Mouse (Mus musculus): ENCODE data around the gene Greb1. TPM values are rescaled to one million over a fixed set of nuclear protein-coding genes. Genes with fewer than 3 reads are reported as not detected.

The Greb1 gene
- total and polyA plus RNA-seq, 3 experiments, result not detected

DNA sequence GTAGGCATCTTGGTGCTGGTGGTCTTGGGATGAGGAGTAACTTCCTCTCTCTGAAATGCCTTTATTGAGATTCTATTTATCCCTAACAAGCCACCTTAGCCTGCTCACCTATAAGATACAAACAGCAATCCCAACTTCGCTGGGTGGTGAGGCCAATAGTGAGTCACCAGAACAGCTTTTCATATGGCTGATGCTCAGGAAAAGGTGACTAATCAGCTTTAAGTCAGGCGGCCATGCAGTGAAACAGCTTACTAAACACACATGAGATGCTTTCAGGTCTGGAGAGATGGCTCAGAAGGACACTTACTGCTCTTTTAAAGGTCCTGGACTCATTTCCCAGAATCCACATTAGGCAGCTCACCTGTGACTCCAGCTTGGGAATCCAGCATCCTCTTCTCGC is 4.9 kb downstream of the Greb1 start:
- no peak overlapping the region for H3K9ac ChIP-seq (ENCODE audit: control insufficient read depth, low read depth, low read length, poor library complexity, severe bottlenecking)
- no peak for DNase-seq (ENCODE audit: low read depth, low spot score)
- H3K79me2 ChIP-seq (ENCODE audit: control insufficient read depth, insufficient read depth, low read length, poor library complexity), result no peaks in the 10 kb centered on the region
- no peak overlapping the region for H3K4me3 ChIP-seq (ENCODE audit: control insufficient read depth in 1 of 2, insufficient read depth in 1 of 2, low read depth in 2 of 2, low read length in 2 of 2)
- no peak overlapping the region for H3K27ac ChIP-seq (ENCODE audit: control insufficient read depth, low read depth, low read length)
- H3K27me3 ChIP-seq (ENCODE audit: control insufficient read depth in 1 of 2, insufficient read depth in 2 of 2, low read length in 2 of 2), result peaks cover 1 to 2% of the 10 kb centered on the region in 2 experiments; a peak in 2 of 4 replicates
- no peaks in the 10 kb centered on the region for H3K36me3 ChIP-seq (ENCODE audit: control insufficient read depth in 1 of 2, insufficient read depth in 2 of 2, low read length in 2 of 2)
- TF ChIP-seq RAD21 (IDR thresholded peaks at IDR 0.05; ENCODE audit: low read depth, low read length) (no peak), CHD1 (IDR thresholded peaks at IDR 0.05; ENCODE audit: low read depth, low read length) (no peak), UBTF (IDR thresholded peaks at IDR 0.05; ENCODE audit: borderline replicate concordance, insufficient read depth, low read depth, low read length) (no peak), USF1 (IDR thresholded peaks at IDR 0.05; ENCODE audit: low read depth, low read length) (no peak), MAFK (IDR thresholded peaks at IDR 0.05; ENCODE audit: borderline replicate concordance, low read depth, low read length) (no peak), TBP (IDR thresholded peaks at IDR 0.05; ENCODE audit: low read depth, low read length) (no peak), ZC3H11A (IDR thresholded peaks at IDR 0.05; ENCODE audit: low read depth, low read length) (no peak), CHD2 (IDR thresholded peaks at IDR 0.05; ENCODE audit: low read length) (no peak), KAT2A (conservative IDR thresholded peaks at IDR 0.05; ENCODE audit: low read depth, low read length) (no peak), MXI1 (IDR thresholded peaks at IDR 0.05; ENCODE audit: low read depth, low read length) (no peak), MYC (IDR thresholded peaks at IDR 0.05; ENCODE audit: low read depth, low read length) (no peak), MAX (IDR thresholded peaks at IDR 0.05; ENCODE audit: low read length) (no peak), POLR2AphosphoS5 (IDR thresholded peaks at IDR 0.05; ENCODE audit: borderline replicate concordance, low read depth, low read length) (no peak), NELFE (IDR thresholded peaks at IDR 0.05; ENCODE audit: low read depth, low read length) (no peak), NRF1 (IDR thresholded peaks at IDR 0.05; ENCODE audit: insufficient read depth, low read depth, low read length, poor library complexity, severe bottlenecking) (no peak), SIN3A (IDR thresholded peaks at IDR 0.05; ENCODE audit: low read length) (no peak), USF2 (IDR thresholded peaks at IDR 0.05; ENCODE audit: borderline replicate concordance in 1 of 2, insufficient read depth in 1 of 2, low read depth in 1 of 2, low read length in 2 of 2) (no peak), ZMIZ1 (IDR thresholded peaks at IDR 0.05; ENCODE audit: low read depth, low read length) (no peak), HCFC1 (IDR thresholded peaks at IDR 0.05; ENCODE audit: low read depth, low read length) (no peak), MEF2A (IDR thresholded peaks at IDR 0.05; ENCODE audit: extremely low read depth, insufficient replicate concordance, low read depth, low read length, poor library complexity, severe bottlenecking) (no peak)
- no peaks in the 10 kb centered on the region for H3K9me3 ChIP-seq (replicated peaks; ENCODE audit: insufficient read depth, low read length)
- no peaks in the 10 kb centered on the region for H3K4me1 ChIP-seq (ENCODE audit: control insufficient read depth in 1 of 2, insufficient read depth in 2 of 2, low read length in 2 of 2)

- H3K27ac ChIP-seq (ENCODE audit: control insufficient read depth, low read depth, low read length), result no peak overlapping the region
- DNase-seq (ENCODE audit: low read depth, low spot score), result no peak
- no peaks in the 10 kb centered on the region for H3K9me3 ChIP-seq (replicated peaks; ENCODE audit: insufficient read depth, low read length)
- H3K4me3 ChIP-seq (ENCODE audit: control insufficient read depth in 1 of 2, insufficient read depth in 1 of 2, low read depth in 2 of 2, low read length in 2 of 2), result no peak overlapping the region
- peaks cover 1 to 2% of the 10 kb centered on the region in 2 experiments; a peak in 3 of 4 replicates for H3K27me3 ChIP-seq (ENCODE audit: control insufficient read depth in 1 of 2, insufficient read depth in 2 of 2, low read length in 2 of 2)
- H3K4me1 ChIP-seq (ENCODE audit: control insufficient read depth in 1 of 2, insufficient read depth in 2 of 2, low read length in 2 of 2), result no peaks in the 10 kb centered on the region
- H3K36me3 ChIP-seq (ENCODE audit: control insufficient read depth in 1 of 2, insufficient read depth in 2 of 2, low read length in 2 of 2), result no peaks in the 10 kb centered on the region
- H3K9ac ChIP-seq (ENCODE audit: control insufficient read depth, low read depth, low read length, poor library complexity, severe bottlenecking), result no peak overlapping the region
- TF ChIP-seq POLR2AphosphoS2 (IDR thresholded peaks at IDR 0.05; ENCODE audit: low read length) (no peak), ZKSCAN1 (IDR thresholded peaks at IDR 0.05; ENCODE audit: low read depth, low read length) (no peak), ZNF384 (IDR thresholded peaks at IDR 0.05; ENCODE audit: low read depth, low read length) (no peak), ZMIZ1 (IDR thresholded peaks at IDR 0.05; ENCODE audit: low read depth, low read length) (no peak)
- no peaks in the 10 kb centered on the region for H3K79me2 ChIP-seq (ENCODE audit: control insufficient read depth, insufficient read depth, low read length, poor library complexity)
Observed at GRCm38 (mm10) chr12:16793371-16793770, 7.3 kb downstream of the Greb1 start.
